Mouse (Mus musculus): ENCODE measurements around the gene Rere.

- TF ChIP-seq CTCF (IDR thresholded peaks at IDR 0.05; ENCODE audit: low read depth) = no peak
- no peak for TF ChIP-seq EP300 (optimal IDR thresholded peaks at IDR 0.05)
These were observed 41.9 kb upstream of the Rere start for GRCm38 (mm10) chr4:150239503-150239902.
